Mouse (Mus musculus): ENCODE measurements at regions not wholly inside any gene's neighbourhood (a gene's known extent, or its start where the extent isn't known, plus 50 kb on each side); places are given as distances from the start of the nearest gene placed in this dataset.
A peak's percentile ranks its signal among the peaks of the same experiment; 100 is the strongest.

DNA sequence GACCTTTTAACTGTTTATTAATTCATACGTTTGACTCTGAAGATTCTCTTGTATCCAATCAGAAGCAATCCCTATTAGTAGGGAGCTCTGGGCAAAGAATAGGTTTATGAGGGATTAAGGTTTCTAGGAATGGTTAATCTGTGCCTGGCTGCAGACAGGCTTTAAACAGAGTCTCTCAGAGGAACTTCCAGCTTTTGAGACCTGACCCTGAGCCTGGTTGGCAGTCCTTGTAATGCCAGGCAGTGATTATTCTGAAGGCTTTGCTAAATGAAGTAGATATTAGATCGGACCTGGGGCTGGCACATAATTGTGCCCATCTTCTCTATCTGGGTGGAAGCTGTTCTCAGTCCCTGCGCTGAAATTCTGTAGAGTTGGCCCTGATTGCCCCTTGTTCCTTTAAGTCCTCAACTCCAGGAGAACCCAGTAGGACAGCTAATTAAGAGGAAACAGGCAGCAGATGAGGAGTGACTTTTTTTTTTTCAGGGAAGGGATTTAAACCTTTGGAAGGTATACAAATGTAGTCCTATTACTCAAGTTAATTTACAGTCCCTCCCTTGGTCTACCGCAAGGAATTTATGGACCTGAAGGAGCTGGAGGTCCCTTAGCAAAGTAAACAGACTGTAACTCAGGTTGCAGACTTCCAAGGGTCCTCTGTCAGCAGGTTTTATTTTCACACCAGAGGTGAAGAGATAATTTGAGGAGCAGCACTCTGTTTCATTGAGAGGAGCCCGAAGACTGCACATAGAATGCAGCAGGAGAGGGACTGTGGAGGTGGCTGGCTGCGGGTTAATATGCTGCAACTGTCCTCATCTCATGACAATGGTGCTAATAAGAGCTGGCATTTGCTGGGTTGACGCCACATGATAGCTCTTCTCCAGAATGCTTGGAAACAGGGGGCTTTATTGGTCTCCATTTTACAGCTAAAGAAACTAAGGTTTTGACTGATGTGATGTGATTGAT, 595.7 kb downstream of the Bcl11a start:
- H3K27me3 ChIP-seq (replicated peaks; ENCODE audit: control insufficient read depth, insufficient read depth, low read length), result no peaks in the 10 kb centered on the region
- no peaks in the 10 kb centered on the region for H3K9me3 ChIP-seq (ENCODE audit: control insufficient read depth, low read length)
- no peak overlapping the region for H3K4me3 ChIP-seq (ENCODE audit: low read depth, low read length)
- no peak overlapping the region for H3K27ac ChIP-seq (ENCODE audit: low read depth)
- no peak overlapping the region for H3K9ac ChIP-seq (ENCODE audit: low read length)
- no peak overlapping the region for H3K4me2 ChIP-seq (ENCODE audit: low read length)
- 33% methylated on average over 7 of the region's 7 CpGs for WGBS
- ATAC-seq (replicated peaks; ENCODE audit: low FRiP score, low TSS enrichment, low read depth) (no peak), DNase-seq (ENCODE audit: low spot score) (no peak)
- no peaks in the 10 kb centered on the region for H3K36me3 ChIP-seq (ENCODE audit: control insufficient read depth, insufficient read depth, low read length)
- no peaks in the 10 kb centered on the region for H3K4me1 ChIP-seq (replicated peaks; ENCODE audit: control insufficient read depth, insufficient read depth, low read length)

DNA sequence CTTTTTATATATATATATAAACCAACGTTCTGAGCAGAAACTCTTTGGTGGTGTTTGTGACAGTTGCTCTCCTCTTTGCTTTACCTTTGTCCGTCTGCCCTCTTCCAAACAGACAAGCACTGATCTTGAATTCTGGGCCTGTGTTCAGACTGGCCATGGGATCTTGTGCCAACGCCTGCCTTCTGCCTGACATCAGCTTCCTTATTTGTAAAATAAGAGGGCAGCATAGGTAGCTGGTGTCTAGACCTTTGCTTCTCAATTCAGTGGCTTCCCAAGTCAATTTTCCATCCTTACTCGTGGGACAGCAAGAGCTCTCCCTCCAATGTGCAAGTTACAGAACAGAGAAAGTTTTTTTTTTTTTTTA, 596.3 kb downstream of the Bcl11a start:
- no peaks in the 10 kb centered on the region for H3K27me3 ChIP-seq (replicated peaks; ENCODE audit: control insufficient read depth, insufficient read depth, low read length)

DNA sequence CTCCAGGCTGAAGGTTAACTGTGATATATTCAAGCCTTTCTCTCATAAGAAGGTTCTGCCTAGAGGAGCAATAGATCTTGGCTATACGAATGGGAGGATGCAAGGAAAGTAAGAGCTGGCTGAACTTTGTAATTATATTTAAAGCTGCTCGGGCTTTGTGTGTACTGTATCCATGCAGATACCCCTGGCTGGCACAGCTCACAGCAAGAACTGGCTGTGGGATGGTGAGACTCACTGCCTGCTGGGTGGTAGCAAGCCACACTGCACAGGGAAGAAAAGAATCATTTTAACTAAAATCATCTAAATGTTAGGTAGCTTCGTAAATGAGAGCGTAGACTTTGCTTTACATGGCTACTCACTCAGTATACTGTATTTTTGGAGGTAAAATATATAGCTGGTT, 599.2 kb downstream of the Bcl11a start:
- no peaks in the 10 kb centered on the region for H3K36me3 ChIP-seq (ENCODE audit: control insufficient read depth, insufficient read depth, low read length)

More for the DNA sequence above, 596.3 kb downstream of the Bcl11a start:
- Histone ChIP-seq H3K36me3 (ENCODE audit: control insufficient read depth, insufficient read depth, low read length) (no peaks in the 10 kb centered on the region), H3K9me3 (ENCODE audit: control insufficient read depth, low read length) (no peaks in the 10 kb centered on the region), H3K9ac (ENCODE audit: low read length) (no peak overlapping the region), H3K4me1 (replicated peaks; ENCODE audit: control insufficient read depth, insufficient read depth, low read length) (no peaks in the 10 kb centered on the region), H3K27ac (ENCODE audit: low read depth) (no peak overlapping the region), H3K4me2 (ENCODE audit: low read length) (no peak overlapping the region), H3K4me3 (ENCODE audit: low read depth, low read length) (no peak overlapping the region)
- no peak for ATAC-seq (replicated peaks; ENCODE audit: low FRiP score, low TSS enrichment, low read depth)
- 45% methylated on average over 4 of the region's 4 CpGs for WGBS
- DNase-seq (ENCODE audit: low spot score), result no peak

DNA sequence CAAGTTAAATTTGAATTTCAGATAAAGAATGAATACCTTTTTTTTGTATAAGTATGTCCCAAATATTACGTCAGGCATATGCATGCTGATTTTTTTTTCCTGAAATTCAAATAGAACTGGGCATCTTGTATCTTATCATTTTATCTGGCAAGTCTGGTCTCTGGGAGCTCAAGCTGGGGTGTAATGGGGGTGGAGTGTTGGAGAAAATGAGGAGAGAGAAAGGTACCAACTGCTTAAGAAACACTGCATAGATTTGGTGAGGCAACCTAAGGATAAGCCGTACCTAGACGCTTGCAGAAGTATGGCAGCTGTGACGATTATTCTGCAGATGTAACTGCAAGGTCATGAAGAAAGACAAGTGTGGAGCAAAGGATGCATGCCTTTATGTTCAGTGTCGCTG, 601.7 kb downstream of the Bcl11a start:
- Histone ChIP-seq H3K36me3 (ENCODE audit: control insufficient read depth, insufficient read depth, low read length) (no peaks in the 10 kb centered on the region), H3K4me3 (ENCODE audit: low read depth, low read length) (no peak overlapping the region), H3K27ac (ENCODE audit: low read depth) (no peak overlapping the region), H3K4me1 (replicated peaks; ENCODE audit: control insufficient read depth, insufficient read depth, low read length) (no peaks in the 10 kb centered on the region), H3K9ac (ENCODE audit: low read length) (no peak overlapping the region), H3K27me3 (replicated peaks; ENCODE audit: control insufficient read depth, insufficient read depth, low read length) (no peaks in the 10 kb centered on the region), H3K4me2 (ENCODE audit: low read length) (no peak overlapping the region), H3K9me3 (ENCODE audit: control insufficient read depth, low read length) (no peaks in the 10 kb centered on the region)
- ATAC-seq (replicated peaks; ENCODE audit: low FRiP score, low TSS enrichment, low read depth), result no peak
- 90% methylated on average over 5 of the region's 5 CpGs for WGBS
- no peak for DNase-seq (ENCODE audit: low spot score)

More for the DNA sequence above, 599.2 kb downstream of the Bcl11a start:
- ATAC-seq (replicated peaks; ENCODE audit: low FRiP score, low TSS enrichment, low read depth) (no peak), DNase-seq (ENCODE audit: low spot score) (no peak)
- Histone ChIP-seq H3K27me3 (replicated peaks; ENCODE audit: control insufficient read depth, insufficient read depth, low read length) (no peaks in the 10 kb centered on the region), H3K4me2 (ENCODE audit: low read length) (no peak overlapping the region), H3K4me1 (replicated peaks; ENCODE audit: control insufficient read depth, insufficient read depth, low read length) (no peaks in the 10 kb centered on the region), H3K9ac (ENCODE audit: low read length) (no peak overlapping the region), H3K9me3 (ENCODE audit: control insufficient read depth, low read length) (no peaks in the 10 kb centered on the region), H3K27ac (ENCODE audit: low read depth) (no peak overlapping the region), H3K4me3 (ENCODE audit: low read depth, low read length) (no peak overlapping the region)
- 91% methylated on average over 4 of the region's 4 CpGs for WGBS

DNA sequence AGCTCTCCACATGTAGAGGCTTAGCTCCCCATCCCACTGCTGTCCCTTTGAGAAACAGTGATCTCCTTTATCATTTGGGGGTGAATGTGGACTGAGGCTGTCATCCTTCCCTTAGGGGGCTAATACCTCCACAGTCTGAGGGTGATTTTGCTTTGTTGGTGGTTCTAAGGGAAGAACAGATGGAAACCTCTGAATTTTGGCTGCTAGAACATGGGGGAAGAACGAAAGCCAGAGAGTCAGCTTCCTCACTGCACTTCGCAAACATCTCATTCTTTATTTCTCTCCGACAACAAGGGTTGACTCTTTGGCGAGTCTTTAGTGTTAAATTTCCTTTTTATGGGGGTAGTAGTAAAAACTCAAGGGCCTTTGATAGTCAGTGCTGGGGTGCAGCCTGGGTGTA, 604.6 kb downstream of the Bcl11a start:
- ATAC-seq (replicated peaks; ENCODE audit: low FRiP score, low TSS enrichment, low read depth), result no peak
- no peaks in the 10 kb centered on the region for H3K4me1 ChIP-seq (replicated peaks; ENCODE audit: control insufficient read depth, insufficient read depth, low read length)
- H3K36me3 ChIP-seq (ENCODE audit: control insufficient read depth, insufficient read depth, low read length), result no peaks in the 10 kb centered on the region
- WGBS, result 40% methylated on average over 4 of the region's 4 CpGs
- DNase-seq (ENCODE audit: low spot score), result no peak
- no peaks in the 10 kb centered on the region for H3K9me3 ChIP-seq (ENCODE audit: control insufficient read depth, low read length)
- H3K27ac ChIP-seq (ENCODE audit: low read depth), result no peak overlapping the region
- H3K4me3 ChIP-seq (ENCODE audit: low read depth, low read length), result no peak overlapping the region
- no peaks in the 10 kb centered on the region for H3K27me3 ChIP-seq (replicated peaks; ENCODE audit: control insufficient read depth, insufficient read depth, low read length)
- H3K9ac ChIP-seq (ENCODE audit: low read length), result no peak overlapping the region
- H3K4me2 ChIP-seq (ENCODE audit: low read length), result no peak overlapping the region

DNA sequence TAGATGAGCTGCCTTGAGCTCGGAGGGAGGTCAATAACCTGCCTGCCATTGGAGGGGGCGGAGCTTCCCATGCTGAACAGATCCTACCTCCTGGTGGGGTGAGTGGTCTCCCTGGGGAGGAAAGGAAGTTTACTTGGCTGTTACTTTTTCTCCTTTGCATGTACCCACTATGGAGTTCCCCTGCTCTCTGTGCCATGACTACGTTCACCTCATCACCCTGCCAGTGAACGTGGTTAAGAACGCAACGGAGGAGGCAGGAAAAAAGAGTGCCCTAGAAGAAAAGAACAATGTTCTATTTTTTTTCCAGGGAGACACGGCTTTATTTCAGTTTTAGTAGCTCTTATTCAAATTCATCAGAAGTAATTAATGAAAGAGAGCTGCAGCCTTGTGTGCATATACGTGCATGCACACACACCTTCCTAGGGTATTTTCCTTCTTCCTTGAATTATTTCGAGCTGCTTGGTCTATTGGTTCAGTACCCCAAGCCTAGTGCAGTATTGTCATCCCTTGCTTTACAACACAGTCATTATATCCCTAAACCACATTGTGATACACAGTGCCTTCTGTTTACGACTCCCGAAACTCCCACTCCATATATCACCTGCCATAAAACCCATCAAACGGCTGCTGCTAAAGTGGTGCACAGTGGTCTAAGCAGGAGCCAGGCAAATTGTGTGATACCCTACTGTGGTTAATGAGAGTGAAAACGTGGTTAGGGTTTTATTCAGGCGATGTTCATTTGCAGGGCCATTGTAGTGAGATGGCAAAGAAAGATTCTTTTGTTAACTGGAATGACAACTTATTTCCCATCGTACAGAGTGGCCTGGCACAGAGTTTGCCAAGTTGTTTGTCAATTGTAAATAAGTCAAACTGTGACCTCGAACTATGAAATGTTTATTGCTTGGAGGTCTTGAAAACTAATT, 608.0 kb downstream of the Bcl11a start:
- H3K4me1 ChIP-seq (replicated peaks; ENCODE audit: control insufficient read depth, insufficient read depth, low read length), result no peaks in the 10 kb centered on the region
- H3K27me3 ChIP-seq (replicated peaks; ENCODE audit: control insufficient read depth, insufficient read depth, low read length), result no peaks in the 10 kb centered on the region
- H3K9ac ChIP-seq (ENCODE audit: low read length), result no peak overlapping the region
- H3K9me3 ChIP-seq (ENCODE audit: control insufficient read depth, low read length), result no peaks in the 10 kb centered on the region
- ATAC-seq (replicated peaks; ENCODE audit: low FRiP score, low TSS enrichment, low read depth) (no peak), DNase-seq (ENCODE audit: low spot score) (no peak)
- no peak overlapping the region for H3K27ac ChIP-seq (ENCODE audit: low read depth)
- no peak overlapping the region for H3K4me3 ChIP-seq (ENCODE audit: low read depth, low read length)
- H3K36me3 ChIP-seq (ENCODE audit: control insufficient read depth, insufficient read depth, low read length), result no peaks in the 10 kb centered on the region
- 50% methylated on average over 16 of the region's 16 CpGs for WGBS
- no peak overlapping the region for H3K4me2 ChIP-seq (ENCODE audit: low read length)

DNA sequence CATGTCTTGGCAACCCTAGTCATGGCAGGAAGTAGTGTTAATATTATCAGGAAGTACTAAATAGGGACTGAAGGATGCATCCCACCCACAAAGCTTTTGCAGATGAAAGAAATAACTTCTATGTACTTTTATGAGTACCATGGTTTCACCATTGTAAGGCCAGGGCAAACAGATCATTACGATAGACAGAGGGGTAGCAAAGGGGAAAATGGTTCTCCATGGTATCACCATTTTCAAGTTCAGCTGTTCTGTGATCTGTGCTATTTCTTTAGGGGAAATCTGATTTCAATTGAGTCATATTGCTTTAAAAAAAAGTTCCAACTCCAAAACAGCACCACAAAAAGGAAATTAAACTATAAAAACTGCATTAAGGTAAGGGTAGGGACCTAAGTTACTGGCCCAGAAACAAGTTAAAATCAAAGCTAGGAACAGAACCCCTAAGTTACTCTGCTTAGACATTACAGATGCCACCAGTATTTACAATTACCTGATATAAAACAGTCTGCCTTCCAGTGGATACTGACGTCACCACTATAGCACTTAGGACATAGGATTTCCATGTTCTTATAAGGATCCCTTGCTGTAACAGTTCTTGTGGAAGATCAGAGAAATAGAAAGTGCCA, 610.4 kb downstream of the Bcl11a start:
- Histone ChIP-seq H3K9ac (ENCODE audit: low read length) (no peak overlapping the region), H3K27me3 (replicated peaks; ENCODE audit: control insufficient read depth, insufficient read depth, low read length) (no peaks in the 10 kb centered on the region), H3K4me2 (ENCODE audit: low read length) (no peak overlapping the region), H3K4me1 (replicated peaks; ENCODE audit: control insufficient read depth, insufficient read depth, low read length) (no peaks in the 10 kb centered on the region), H3K4me3 (ENCODE audit: low read depth, low read length) (no peak overlapping the region), H3K27ac (ENCODE audit: low read depth) (no peak overlapping the region), H3K9me3 (ENCODE audit: control insufficient read depth, low read length) (no peaks in the 10 kb centered on the region), H3K36me3 (ENCODE audit: control insufficient read depth, insufficient read depth, low read length) (no peaks in the 10 kb centered on the region)
- ATAC-seq (replicated peaks; ENCODE audit: low FRiP score, low TSS enrichment, low read depth) (no peak), DNase-seq (ENCODE audit: low spot score) (no peak)
- WGBS, result 64% methylated on average over 2 of the region's 2 CpGs

DNA sequence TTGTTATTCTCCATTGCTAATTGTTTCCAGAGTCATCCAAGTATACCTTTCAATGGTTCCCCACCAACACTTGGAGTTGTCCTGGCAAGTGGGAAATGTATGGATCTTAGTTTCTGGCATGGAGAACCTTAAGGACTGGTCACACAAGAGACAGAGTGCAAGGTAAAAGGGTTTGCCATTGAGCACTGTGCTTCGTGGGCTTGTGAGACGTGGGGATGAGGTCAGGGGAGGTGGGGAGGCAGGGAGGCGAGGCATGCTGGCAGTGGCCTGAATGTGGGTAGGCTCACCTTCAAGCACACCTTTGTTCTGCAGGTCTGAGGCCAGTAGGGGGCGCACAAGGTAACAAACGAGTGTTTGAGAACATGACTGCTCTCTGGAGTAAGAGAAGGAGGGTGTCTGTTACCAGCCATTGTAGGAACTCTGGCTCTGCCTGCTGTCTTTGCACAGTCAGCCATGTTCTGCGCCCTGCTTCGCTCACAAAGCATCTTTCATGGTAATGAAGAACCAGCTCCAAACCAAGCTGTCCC, 612.0 kb downstream of the Bcl11a start:
- 48% methylated on average over 7 of the region's 7 CpGs for WGBS
- Histone ChIP-seq H3K27ac (ENCODE audit: low read depth) (no peak overlapping the region), H3K9me3 (ENCODE audit: control insufficient read depth, low read length) (no peaks in the 10 kb centered on the region), H3K4me1 (replicated peaks; ENCODE audit: control insufficient read depth, insufficient read depth, low read length) (no peaks in the 10 kb centered on the region), H3K4me3 (ENCODE audit: low read depth, low read length) (no peak overlapping the region), H3K9ac (ENCODE audit: low read length) (no peak overlapping the region), H3K27me3 (replicated peaks; ENCODE audit: control insufficient read depth, insufficient read depth, low read length) (no peaks in the 10 kb centered on the region), H3K4me2 (ENCODE audit: low read length) (no peak overlapping the region), H3K36me3 (ENCODE audit: control insufficient read depth, insufficient read depth, low read length) (no peaks in the 10 kb centered on the region)
- DNase-seq (ENCODE audit: low spot score) (peak; percentile 66), ATAC-seq (replicated peaks; ENCODE audit: low FRiP score, low TSS enrichment, low read depth) (no peak)

Data from intestine, embryonic 14.5 days (tissue).